Mouse (Mus musculus): Measurements from ENCODE around the gene Isoc2b. TPM values are rescaled to one million over a fixed set of nuclear protein-coding genes. Genes with fewer than 3 reads are reported as not detected.
"Not testable (repeated sequence)": the region's sequence is repeated elsewhere in the genome, so short reads cannot be mapped to it uniquely, and the experiment has no call there.

The Isoc2b gene
- polyA plus RNA-seq, 1 experiment from 2014 or later, result 8.3 TPM

- H3K36me3 ChIP-seq (ENCODE audit: control insufficient read depth, insufficient read depth, low read length), result no peaks in the 10 kb centered on the region
- ATAC-seq (ENCODE audit: low FRiP score, low TSS enrichment), result no peak
- no peak overlapping the region for H3K27ac ChIP-seq (ENCODE audit: low read depth, low read length)
- no peak overlapping the region for H3K4me3 ChIP-seq (ENCODE audit: low read length)
- no peaks in the 10 kb centered on the region for H3K4me1 ChIP-seq (ENCODE audit: control insufficient read depth, insufficient read depth, low read length)
- H3K9me3 ChIP-seq (ENCODE audit: control insufficient read depth, low read length), result no peaks in the 10 kb centered on the region
- H3K27me3 ChIP-seq (ENCODE audit: control insufficient read depth, insufficient read depth, low read length), result peaks cover 24% of the 10 kb centered on the region
- H3K9ac ChIP-seq (ENCODE audit: low read depth, low read length), result no peak overlapping the region
- H3K4me2 ChIP-seq (replicated peaks; ENCODE audit: low read depth, low read length), result no peak overlapping the region
- 7% methylated on average over 12 of the region's 12 CpGs for WGBS
Measured at GRCm38 (mm10) chr7:4830476-4830875, 39.6 kb downstream of the Isoc2b start.

DNA sequence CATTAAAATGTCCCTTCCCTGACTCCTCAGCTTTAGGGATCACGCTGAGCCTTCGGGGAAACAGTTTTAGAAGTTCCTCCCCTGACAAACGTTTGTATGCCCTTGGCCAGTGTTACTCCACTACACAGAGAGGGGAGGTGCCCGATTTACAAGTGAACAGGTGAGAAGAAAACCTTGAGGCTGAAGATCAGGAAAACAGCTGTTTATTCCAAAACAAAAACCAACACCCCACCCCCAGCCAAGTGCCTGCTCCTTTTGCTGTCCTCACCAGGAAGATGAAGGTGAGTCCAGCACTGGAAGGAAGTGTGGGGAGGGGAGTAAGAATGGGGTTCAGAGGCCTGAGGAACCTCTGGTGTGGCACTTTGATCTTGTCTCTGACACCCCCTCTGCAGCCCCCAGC is 44.7 kb downstream of the Isoc2b start:
- no peak overlapping the region for H3K9ac ChIP-seq (ENCODE audit: low read depth, low read length)
- H3K36me3 ChIP-seq (ENCODE audit: control insufficient read depth, insufficient read depth, low read length), result no peaks in the 10 kb centered on the region
- H3K4me1 ChIP-seq (ENCODE audit: control insufficient read depth, insufficient read depth, low read length), result no peaks in the 10 kb centered on the region
- H3K27ac ChIP-seq (ENCODE audit: low read depth, low read length), result no peak overlapping the region
- H3K27me3 ChIP-seq (ENCODE audit: control insufficient read depth, insufficient read depth, low read length), result peaks cover 4% of the 10 kb centered on the region; the same call in 1 of the 2 replicates
- no peaks in the 10 kb centered on the region for H3K9me3 ChIP-seq (ENCODE audit: control insufficient read depth, low read length)
- no peak overlapping the region for H3K4me3 ChIP-seq (ENCODE audit: low read length)
- H3K4me2 ChIP-seq (replicated peaks; ENCODE audit: low read depth, low read length), result no peak overlapping the region
- 46% methylated on average over 4 of the region's 4 CpGs for WGBS
- no peak for ATAC-seq (ENCODE audit: low FRiP score, low TSS enrichment)

DNA sequence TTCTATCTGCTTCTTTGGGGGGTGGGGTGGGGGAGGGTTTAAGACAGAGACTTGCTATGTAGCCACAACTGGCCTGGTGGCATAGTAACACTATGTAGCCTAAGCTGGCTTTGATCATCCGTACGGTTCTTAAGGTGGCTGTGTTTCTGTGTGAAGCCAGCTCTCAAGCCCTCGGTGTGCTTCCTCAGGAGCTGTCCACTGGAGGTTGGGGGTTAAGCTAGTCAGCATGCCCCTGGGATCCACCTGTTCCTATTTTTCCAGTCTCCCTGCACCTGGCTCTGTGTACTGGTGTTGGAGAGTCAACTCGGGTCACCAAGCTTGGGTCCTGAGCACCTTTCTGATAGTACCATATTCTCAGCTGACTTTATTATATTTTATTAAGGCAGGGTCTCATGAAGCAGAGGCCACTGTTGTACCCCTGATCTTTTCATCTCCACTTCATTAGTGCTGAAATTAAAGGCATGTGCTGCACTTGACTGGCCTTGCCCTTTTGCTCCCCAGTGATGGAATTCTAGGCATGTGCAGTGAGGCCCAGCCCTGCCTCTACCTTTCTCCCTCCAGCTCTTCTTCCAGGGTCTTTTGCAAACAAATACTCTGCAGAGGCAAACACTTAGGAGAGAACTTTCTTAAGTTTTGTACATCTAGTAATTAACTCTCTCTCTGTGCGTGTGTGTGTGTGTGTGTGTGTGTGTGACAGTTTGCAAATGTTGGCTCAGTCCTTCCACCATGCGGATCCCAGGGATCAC is 47.7 kb downstream of the Isoc2b start:
- ATAC-seq (ENCODE audit: low FRiP score, low TSS enrichment), result no peak
- Histone ChIP-seq H3K36me3 (ENCODE audit: control insufficient read depth, insufficient read depth, low read length) (no peaks in the 10 kb centered on the region), H3K9ac (ENCODE audit: low read depth, low read length) (no peak overlapping the region), H3K27ac (ENCODE audit: low read depth, low read length) (peak overlapping the region; percentile 62), H3K4me2 (replicated peaks; ENCODE audit: low read depth, low read length) (no peak overlapping the region), H3K4me3 (ENCODE audit: low read length) (no peak overlapping the region), H3K9me3 (ENCODE audit: control insufficient read depth, low read length) (no peaks in the 10 kb centered on the region), H3K27me3 (ENCODE audit: control insufficient read depth, insufficient read depth, low read length) (no peaks in the 10 kb centered on the region), H3K4me1 (ENCODE audit: control insufficient read depth, insufficient read depth, low read length) (no peaks in the 10 kb centered on the region)
- 58% methylated on average over 6 of the region's 6 CpGs for WGBS

DNA sequence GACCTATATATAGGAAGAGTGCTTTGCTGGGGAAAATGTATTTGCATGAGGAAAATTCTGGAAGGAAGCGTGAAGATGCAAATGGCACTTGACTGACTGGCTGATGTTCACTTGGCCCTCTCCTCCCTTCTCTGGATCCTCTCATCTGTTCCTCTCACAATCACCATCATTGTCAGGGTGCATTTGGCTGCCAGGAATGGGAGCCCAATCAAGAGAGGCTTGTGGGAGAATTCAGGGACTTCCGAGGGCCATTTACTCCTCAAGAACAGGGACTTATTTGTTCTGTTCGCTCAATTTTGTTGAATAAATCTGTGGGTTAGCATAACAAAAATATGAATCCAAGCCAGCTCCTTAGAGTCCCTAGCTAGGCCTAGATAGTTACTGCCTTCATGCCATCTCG is 48.4 kb downstream of the Isoc2b start:
- H3K27me3 ChIP-seq (ENCODE audit: control insufficient read depth, insufficient read depth, low read length), result no peaks in the 10 kb centered on the region

DNA sequence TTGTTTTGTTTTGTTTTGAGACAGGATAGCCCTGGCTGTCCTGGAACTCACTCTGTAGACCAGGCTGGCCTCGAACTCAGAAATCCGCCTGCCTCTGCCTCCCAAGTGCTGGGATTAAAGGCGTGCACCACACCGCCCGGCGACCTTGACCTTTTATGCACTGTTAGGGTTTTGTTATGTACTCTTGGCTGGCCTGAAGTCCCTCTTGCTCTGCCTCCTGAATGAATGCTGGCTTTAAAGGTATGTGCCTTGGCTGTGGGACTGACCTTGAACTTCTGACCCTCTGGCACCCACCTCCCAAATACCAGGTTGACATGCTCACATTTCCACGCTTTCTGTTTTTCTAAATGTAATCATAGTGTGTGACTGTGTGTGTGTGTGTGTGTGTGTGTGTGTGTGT is 49.1 kb downstream of the Isoc2b start:
- not testable (repeated sequence) for H3K4me2 ChIP-seq (replicated peaks; ENCODE audit: low read depth, low read length); H3K4me3 ChIP-seq (ENCODE audit: low read length); H3K9me3 ChIP-seq (ENCODE audit: control insufficient read depth, low read length); H3K9ac ChIP-seq (ENCODE audit: low read depth, low read length); ATAC-seq (ENCODE audit: low FRiP score, low TSS enrichment); H3K36me3 ChIP-seq (ENCODE audit: control insufficient read depth, insufficient read depth, low read length); H3K4me1 ChIP-seq (ENCODE audit: control insufficient read depth, insufficient read depth, low read length); H3K27ac ChIP-seq (ENCODE audit: low read depth, low read length); H3K27me3 ChIP-seq (ENCODE audit: control insufficient read depth, insufficient read depth, low read length)
- WGBS, result 89% methylated on average over 7 of the region's 7 CpGs

More for the DNA sequence above, 48.4 kb downstream of the Isoc2b start:
- Histone ChIP-seq H3K9ac (ENCODE audit: low read depth, low read length) (no peak overlapping the region), H3K36me3 (ENCODE audit: control insufficient read depth, insufficient read depth, low read length) (no peaks in the 10 kb centered on the region), H3K9me3 (ENCODE audit: control insufficient read depth, low read length) (no peaks in the 10 kb centered on the region), H3K4me1 (ENCODE audit: control insufficient read depth, insufficient read depth, low read length) (no peaks in the 10 kb centered on the region), H3K4me3 (ENCODE audit: low read length) (no peak overlapping the region), H3K27ac (ENCODE audit: low read depth, low read length) (0 out of 2 replicates have a peak overlapping the region, but pooled peaks have one; percentile 42), H3K4me2 (replicated peaks; ENCODE audit: low read depth, low read length) (no peak overlapping the region)
- WGBS, result 78% methylated on average over 4 of the region's 4 CpGs
- no peak for ATAC-seq (ENCODE audit: low FRiP score, low TSS enrichment)

DNA sequence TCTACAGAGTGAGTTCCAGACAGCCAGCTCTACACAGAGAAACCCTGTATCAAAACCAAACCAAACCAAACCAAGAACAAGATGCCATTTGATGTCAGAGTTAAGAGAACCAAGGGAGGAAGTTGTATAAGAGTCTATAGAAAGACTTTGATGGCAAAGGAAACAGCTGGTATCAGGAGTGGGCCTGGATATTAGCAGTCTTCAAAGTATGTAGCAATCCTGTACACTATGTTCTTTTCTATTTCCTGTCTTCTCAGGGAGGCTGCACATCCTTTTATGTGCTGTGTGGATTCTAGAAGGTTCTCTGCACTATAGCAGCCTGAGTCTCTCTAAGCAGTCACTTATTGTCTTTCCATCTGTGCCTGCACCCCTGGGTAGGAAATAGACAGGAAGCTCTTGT is 53.5 kb downstream of the Isoc2b start:
- no peak overlapping the region for H3K9ac ChIP-seq (ENCODE audit: low read depth, low read length)

DNA sequence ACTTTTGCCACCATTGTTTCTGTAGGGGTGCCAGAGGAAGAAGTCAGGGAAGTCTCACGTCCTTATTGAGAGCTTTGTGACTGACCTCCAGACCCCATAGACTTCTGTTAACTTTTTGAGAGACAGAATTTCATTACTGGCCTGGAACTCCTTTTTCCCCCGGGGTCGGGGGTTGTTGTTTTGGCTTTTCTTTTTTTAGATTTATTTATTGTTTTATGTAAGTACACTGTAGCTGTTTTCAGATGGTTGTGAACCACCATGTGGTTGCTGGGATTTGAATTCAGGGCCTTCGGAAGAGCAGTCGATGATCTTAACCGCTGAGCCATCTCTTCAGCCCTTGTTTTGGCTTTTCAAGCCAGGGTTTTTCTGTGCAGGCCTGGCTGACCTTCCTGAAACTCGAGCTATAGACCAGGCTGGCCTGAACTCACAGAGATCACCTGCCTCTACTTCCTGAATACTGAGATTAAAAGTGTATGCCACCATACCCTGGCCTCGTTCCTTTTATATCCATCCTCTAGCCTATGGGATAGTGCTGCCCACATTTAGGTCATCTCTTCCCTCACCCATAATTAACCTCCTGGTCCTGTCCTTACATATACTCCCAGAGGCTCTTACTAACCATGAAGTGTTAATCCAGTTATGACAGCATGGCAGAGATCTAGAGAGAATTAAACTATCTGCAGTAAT is 56.8 kb downstream of the Isoc2b start:
- peaks cover 23% of the 10 kb centered on the region for H3K36me3 ChIP-seq (ENCODE audit: control insufficient read depth, insufficient read depth, low read length)
- peak overlapping the region; percentile 51 for H3K4me2 ChIP-seq (replicated peaks; ENCODE audit: low read depth, low read length)
- no peak for ATAC-seq (ENCODE audit: low FRiP score, low TSS enrichment)
- H3K9ac ChIP-seq (ENCODE audit: low read depth, low read length), result peak overlapping the region; percentile 48
- H3K9me3 ChIP-seq (ENCODE audit: control insufficient read depth, low read length), result no peaks in the 10 kb centered on the region
- H3K4me3 ChIP-seq (ENCODE audit: low read length), result peak overlapping the region; percentile 99
- H3K27me3 ChIP-seq (ENCODE audit: control insufficient read depth, insufficient read depth, low read length), result no peaks in the 10 kb centered on the region
- WGBS, result 30% methylated on average over 8 of the region's 8 CpGs
- peak overlapping the region; percentile 82; the same call in 1 of the 2 replicates for H3K27ac ChIP-seq (ENCODE audit: low read depth, low read length)
- peaks cover 14% of the 10 kb centered on the region for H3K4me1 ChIP-seq (ENCODE audit: control insufficient read depth, insufficient read depth, low read length)

More for the DNA sequence above, 53.5 kb downstream of the Isoc2b start:
- ATAC-seq (ENCODE audit: low FRiP score, low TSS enrichment), result no peak
- Histone ChIP-seq H3K4me3 (ENCODE audit: low read length) (no peak overlapping the region), H3K4me1 (ENCODE audit: control insufficient read depth, insufficient read depth, low read length) (no peaks in the 10 kb centered on the region), H3K27ac (ENCODE audit: low read depth, low read length) (no peak overlapping the region), H3K9me3 (ENCODE audit: control insufficient read depth, low read length) (no peaks in the 10 kb centered on the region), H3K36me3 (ENCODE audit: control insufficient read depth, insufficient read depth, low read length) (no peaks in the 10 kb centered on the region), H3K4me2 (replicated peaks; ENCODE audit: low read depth, low read length) (no peak overlapping the region), H3K27me3 (ENCODE audit: control insufficient read depth, insufficient read depth, low read length) (no peaks in the 10 kb centered on the region)

- H3K9me3 ChIP-seq (ENCODE audit: control insufficient read depth, low read length), result no peaks in the 10 kb centered on the region
- H3K4me1 ChIP-seq (ENCODE audit: control insufficient read depth, insufficient read depth, low read length), result peaks cover 14% of the 10 kb centered on the region
- peak within 1 kb of the TSS; percentile 98 for H3K9ac ChIP-seq (ENCODE audit: low read depth, low read length)
- peak within 1 kb of the TSS; percentile 99 for H3K4me3 ChIP-seq (ENCODE audit: low read length)
- peak within 1 kb of the TSS; percentile 57 for H3K4me2 ChIP-seq (replicated peaks; ENCODE audit: low read depth, low read length)
- H3K27ac ChIP-seq (ENCODE audit: low read depth, low read length), result peak within 1 kb of the TSS; percentile 93
- under 1% methylated on average over 62 of the region's 62 CpGs for WGBS
- H3K27me3 ChIP-seq (ENCODE audit: control insufficient read depth, insufficient read depth, low read length), result no peaks in the 10 kb centered on the region
- peaks cover 27% of the 10 kb centered on the region for H3K36me3 ChIP-seq (ENCODE audit: control insufficient read depth, insufficient read depth, low read length)
- peak; percentile 98 for ATAC-seq (ENCODE audit: low FRiP score, low TSS enrichment)
Measured at GRCm38 (mm10) chr7:4812303-4813104, 57.6 kb downstream of the Isoc2b start, which contains the start of gene Ube2s. Gene Ube2s (minus strand): TSS chr7:4812590.

Measured in kidney, embryonic 14.5 days (tissue).